Mouse (Mus musculus) G1E (cell line): ENCODE data around the gene Ccdc12.

ENCODE experiments used
- CTCF ChIP-seq: IDR thresholded peaks from 2 replicates; pipeline ENCODE4 v1.5.1; 2012; ENCODE audit warnings: low read depth, low read length, inconsistent platforms, mixed read lengths
- GATA2 ChIP-seq: IDR thresholded peaks from 2 replicates; pipeline ENCODE4 v1.6.1; 2012; ENCODE audit warnings: low read depth, low read length, inconsistent platforms, borderline replicate concordance
- POLR2AphosphoS5 ChIP-seq: IDR thresholded peaks from 2 replicates; pipeline ENCODE4 v1.6.1; 2012; ENCODE audit warnings: low read depth, low read length, inconsistent platforms; ENCODE audit not compliant: insufficient replicate concordance

- no peak for TF ChIP-seq CTCF
- no peak for TF ChIP-seq POLR2AphosphoS5
- TF ChIP-seq GATA2 = no peak
Measured at GRCm38 (mm10) chr9:110684100-110684831, 28.0 kb downstream of the Ccdc12 start.
